Mouse (Mus musculus) E14TG2a.4 (cell line): ENCODE measurements around the gene Cluh.

ENCODE experiments used
- CTCF ChIP-seq: conservative IDR thresholded peaks from 2 replicates; pipeline ENCODE4 v1.5.1; 2014; ENCODE audit warnings: low read length
- NANOG ChIP-seq: IDR thresholded peaks from 2 replicates; pipeline ENCODE4 v1.6.1; 2014; ENCODE audit warnings: borderline replicate concordance, low read length, mixed read lengths

GRCm38 (mm10) chr11:74667582-74668010 lies 18.3 kb downstream of the Cluh start:
- TF ChIP-seq CTCF: no peak
- no peak for TF ChIP-seq NANOG
